Mouse (Mus musculus) layer of hippocampus, postnatal 36 days (tissue): ENCODE results near the gene Serpine2. TPM values are rescaled to one million over a fixed set of nuclear protein-coding genes. Genes with fewer than 3 reads are reported as not detected.

Source experiments
- DNase-seq, 2 experiments: peaks; one replicate each; pipeline ENCODE4 v3.0.0; 2022
- total RNA-seq, 2 experiments: library from RNA; stranded (reverse); gene quantifications; 2 replicates each; pipeline ENCODE4 v1.2.3; 2021

The Serpine2 gene
- total RNA-seq, 2 experiments from 2014 or later: 129 to 137 TPM

- no peak for DNase-seq
Observed at GRCm38 (mm10) chr1:79755376-79755775, 105.6 kb downstream of the Serpine2 start.

- DNase-seq: no peak
Observed at GRCm38 (mm10) chr1:79754936-79755335, 106.0 kb downstream of the Serpine2 start.

GRCm38 (mm10) chr1:79753456-79753855, 107.5 kb downstream of the Serpine2 start:
- DNase-seq: no peak

DNA sequence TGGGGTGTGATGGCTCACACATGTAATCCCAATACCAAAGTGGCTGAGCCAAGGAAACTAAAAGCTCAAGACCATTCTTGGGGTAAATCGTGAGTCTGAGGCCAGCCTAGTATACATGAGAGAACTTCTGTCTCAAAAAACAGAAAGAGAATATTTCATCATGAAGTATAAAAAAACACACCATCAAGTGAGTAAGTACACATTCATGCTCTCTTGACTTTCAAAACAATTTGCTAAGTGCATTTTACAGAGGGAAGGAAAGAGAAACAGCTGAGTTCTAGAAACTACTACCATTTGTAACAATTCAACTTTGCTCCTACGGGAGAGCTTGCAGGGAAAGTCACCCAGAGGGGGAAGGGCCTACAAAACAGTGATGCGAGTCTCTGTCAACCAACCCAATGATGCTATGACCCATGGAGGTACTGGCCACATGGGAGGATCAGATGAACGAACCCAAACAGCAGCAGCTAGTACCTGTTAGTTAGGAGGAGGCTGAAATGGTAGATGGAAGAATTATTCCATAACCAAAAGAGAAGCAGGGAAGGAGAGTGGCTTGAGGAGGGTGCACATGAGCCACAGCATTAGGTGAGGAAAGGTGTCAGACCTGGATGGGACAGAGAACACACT, 108.2 kb downstream of the Serpine2 start:
- DNase-seq: no peak

GRCm38 (mm10) chr1:79752015-79752695, 108.8 kb downstream of the Serpine2 start:
- no peak for DNase-seq

- DNase-seq: no peak
Observed at GRCm38 (mm10) chr1:79751186-79751585, 109.8 kb downstream of the Serpine2 start.

GRCm38 (mm10) chr1:79746056-79746455, 114.9 kb downstream of the Serpine2 start:
- DNase-seq: no peak

Other genes with a start within 250 kb of the Serpine2 start
- gene Ap1s3, start 189.2 kb downstream of the Serpine2 start, total RNA-seq: 1 to 10 TPM; 2.0 to 2.4 TPM
- gene Mrpl44, start 85.2 kb downstream of the Serpine2 start, total RNA-seq: 10 to 100 TPM; 26.1 to 29.9 TPM
- gene Wdfy1, start 85.0 kb downstream of the Serpine2 start, total RNA-seq: 10 to 100 TPM; 36.2 to 38.2 TPM